Mouse (Mus musculus): ENCODE data around the gene Tmem220.

Tmem220 gene

DNA sequence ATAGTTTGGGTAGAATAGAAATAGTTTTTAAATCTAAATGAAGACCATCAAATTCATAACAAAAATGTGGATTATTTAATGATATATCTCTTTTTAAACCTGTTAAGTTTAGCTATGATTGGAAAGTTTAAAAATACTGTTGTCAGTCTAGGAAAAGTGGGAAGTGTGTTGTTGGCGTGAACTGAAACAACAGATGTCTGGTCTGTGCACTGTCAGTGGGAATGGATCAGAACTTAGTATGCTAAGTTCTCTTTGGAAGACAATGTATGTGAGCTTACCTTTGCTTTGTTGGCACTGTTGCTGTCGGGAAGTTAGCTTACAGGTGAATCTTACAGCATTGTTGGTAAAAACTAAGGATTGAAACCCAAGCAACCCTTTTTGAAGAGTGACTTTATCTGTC, 36.4 kb downstream of the Tmem220 start:
- no peak for DNase-seq (ENCODE audit: low spot score)

DNA sequence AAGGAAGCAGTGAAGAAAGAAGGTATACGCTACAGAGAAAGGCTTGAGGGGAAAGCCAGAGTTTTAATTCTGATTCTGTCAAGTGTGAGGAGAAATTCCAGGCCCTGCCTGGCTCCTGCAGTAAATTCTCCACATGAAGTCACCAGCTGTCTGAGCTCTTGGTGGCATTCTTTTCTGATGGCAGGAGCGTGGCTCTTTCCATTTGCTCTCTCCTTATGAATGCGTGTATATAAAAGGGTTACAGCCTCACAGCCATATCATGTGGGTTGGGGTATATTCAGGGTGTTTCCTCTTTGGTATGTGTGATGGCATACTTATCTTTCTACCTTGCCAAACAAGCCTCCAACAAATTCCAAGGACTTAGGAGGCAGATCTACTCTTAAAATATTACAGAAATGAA, 37.8 kb downstream of the Tmem220 start:
- DNase-seq (ENCODE audit: low spot score): no peak

DNA sequence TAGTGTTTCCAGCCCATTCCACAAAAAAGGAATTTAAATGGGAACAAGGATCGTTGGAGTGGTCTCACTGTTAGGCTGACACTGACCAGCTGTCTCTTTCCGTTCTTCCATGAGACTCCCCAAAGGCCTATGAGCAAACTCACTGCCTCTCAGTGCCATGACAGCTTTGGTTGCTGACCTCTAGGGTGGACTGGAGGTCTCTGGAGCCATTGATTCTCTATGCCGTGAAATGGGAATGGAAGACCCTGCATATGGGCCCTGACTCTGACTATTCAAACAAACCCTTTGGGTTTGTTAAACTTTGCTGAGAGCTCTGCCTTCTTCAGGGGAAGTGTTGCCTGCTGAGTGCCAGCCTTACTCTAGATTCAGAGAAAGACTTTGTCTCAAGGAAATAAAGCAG, 42.8 kb downstream of the Tmem220 start:
- DNase-seq (ENCODE audit: low spot score): no peak

DNA sequence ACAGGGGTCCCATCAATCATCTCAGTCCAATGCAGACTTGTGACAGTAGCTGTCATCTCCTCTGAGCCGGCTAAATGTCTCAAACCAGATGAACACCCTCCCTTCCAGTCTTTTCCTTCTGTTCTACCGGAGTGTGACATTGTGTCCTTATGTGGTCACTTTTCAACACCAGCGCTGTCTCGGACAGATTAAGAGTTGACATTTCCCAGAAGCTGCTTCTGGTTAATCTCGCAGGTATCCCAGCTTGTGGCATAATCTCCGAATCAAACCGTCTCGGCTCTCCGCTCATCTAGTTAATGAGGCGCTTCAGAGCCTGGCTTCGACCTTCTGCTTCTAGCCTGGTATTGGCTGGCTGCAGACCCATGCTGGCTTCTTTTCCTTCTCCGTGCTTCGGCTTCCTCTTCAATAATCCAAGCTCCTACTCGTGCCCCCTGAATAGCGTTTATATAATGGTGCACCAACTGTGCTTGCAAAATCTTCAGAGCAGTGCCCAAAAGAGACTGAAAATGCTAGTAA, 47.7 kb downstream of the Tmem220 start:
- no peak for DNase-seq (ENCODE audit: low spot score)

DNA sequence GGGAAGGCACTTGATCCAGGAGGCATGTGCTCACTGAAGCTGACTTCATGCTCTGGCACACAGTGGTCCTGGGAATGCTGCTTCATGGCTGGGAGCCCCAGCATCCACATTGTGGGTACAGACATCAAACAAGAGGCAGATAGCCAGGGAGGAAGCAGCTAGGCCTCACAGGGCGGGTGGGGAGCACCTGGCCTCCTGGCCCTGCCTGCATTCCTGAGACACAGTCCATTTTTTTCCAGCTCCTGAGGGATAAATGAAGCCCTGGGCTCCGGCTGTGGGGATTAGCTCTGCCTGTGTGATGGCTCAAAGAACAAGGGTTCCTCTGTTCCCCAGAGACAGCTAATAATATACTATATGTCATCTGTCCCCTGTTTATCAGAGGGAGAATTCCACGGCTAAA, 50.1 kb downstream of the Tmem220 start:
- no peak for DNase-seq (ENCODE audit: low spot score)

GRCm38 (mm10) chr11:67076781-67077180, 51.8 kb downstream of the Tmem220 start:
- DNase-seq (ENCODE audit: low spot score): no peak

DNA sequence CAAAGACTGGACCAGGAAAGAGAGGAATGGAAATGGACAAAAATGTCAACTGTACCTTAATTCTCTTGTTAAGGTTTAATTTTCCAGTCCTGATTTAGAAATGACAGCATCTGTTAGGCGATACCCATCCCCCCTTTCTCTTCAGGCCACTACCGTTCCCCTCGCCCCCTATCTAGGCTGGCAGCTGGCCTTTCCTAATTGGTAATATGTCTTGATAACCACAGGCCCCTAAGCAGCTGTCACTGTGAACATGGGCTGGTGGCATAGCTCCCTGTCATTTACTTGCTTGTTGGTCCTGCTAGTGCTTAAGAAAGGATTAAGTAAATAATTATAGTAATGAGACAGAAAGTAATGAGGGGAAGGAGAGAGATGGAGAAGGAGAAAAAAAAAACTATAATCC, 52.5 kb downstream of the Tmem220 start:
- no peak for DNase-seq (ENCODE audit: low spot score)

- no peak for DNase-seq (ENCODE audit: low spot score)
These were observed 53.0 kb downstream of the Tmem220 start, which contains the start of gene Myh3 for GRCm38 (mm10) chr11:67078000-67078399. Gene Myh3, plus strand, starts transcription at chr11:67078300.

- DNase-seq (ENCODE audit: low spot score): no peak
These were observed 53.9 kb downstream of the Tmem220 start for GRCm38 (mm10) chr11:67078888-67079287.

DNA sequence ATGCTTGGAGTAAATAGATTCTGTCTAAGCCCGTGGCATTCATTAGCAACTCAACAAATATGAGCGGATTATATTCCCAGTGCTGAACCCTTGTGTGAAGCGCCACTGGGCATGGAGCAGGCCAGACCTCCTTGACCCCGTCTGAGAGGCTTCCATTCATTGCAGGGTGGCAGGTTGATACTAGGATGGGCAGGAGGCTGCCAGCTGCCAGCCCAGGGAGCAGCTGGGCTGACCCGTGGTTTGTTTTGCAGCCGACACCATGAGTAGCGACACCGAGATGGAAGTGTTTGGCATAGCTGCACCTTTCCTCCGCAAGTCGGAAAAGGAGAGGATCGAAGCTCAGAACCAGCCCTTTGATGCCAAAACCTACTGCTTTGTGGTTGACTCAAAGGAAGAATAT, 54.8 kb downstream of the Tmem220 start:
- no peak for DNase-seq (ENCODE audit: low spot score)

DNA sequence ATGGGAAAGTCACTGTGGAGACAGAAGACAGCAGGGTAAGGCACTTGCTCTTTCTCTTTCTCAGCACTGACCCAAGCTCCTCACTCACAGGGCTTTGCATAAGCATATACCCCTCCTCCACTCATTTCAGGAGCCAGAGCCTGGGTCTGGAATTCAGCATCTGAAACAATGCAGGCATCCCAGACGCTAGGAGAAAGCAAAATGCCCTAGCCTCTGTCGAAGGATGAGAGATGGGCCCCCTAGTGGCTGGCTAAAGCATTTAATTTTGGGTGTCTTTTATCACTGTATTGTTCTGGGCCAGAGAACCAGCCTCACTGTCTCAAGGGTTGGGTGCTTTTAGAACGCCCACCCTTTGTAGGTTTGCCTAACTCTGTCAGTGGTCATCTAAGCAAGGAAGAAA, 55.2 kb downstream of the Tmem220 start:
- peak; percentile 21 for DNase-seq (ENCODE audit: low spot score)

DNA sequence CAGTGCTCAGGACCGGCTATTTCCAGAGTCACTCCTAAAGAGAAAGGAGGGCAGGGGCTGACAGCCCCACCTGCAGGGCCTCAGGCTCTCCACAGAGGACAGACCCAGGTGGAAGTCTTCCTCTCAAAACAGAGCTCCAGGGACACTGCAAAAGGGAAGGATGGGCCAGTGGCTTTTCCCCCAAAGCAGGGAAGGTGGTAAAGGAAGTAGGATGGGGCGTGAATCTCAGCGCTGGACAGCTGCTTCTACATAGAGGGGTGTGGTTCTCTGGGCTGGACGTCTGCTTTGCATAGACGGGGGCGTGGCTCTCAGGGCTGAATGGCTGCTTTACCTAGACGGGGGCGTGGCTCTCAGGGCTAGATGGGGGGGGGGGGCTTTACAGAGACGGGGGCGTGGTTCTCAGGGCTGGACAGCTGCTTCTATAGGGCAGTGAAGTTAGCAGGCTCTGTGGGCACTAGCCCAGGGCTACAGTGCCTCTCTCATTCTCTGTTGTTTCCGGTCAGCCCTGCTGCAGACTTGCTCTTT, 56.2 kb downstream of the Tmem220 start:
- DNase-seq (ENCODE audit: low spot score): no peak

- DNase-seq (ENCODE audit: low spot score): no peak
These were observed 57.2 kb downstream of the Tmem220 start for GRCm38 (mm10) chr11:67082188-67082587.

DNA sequence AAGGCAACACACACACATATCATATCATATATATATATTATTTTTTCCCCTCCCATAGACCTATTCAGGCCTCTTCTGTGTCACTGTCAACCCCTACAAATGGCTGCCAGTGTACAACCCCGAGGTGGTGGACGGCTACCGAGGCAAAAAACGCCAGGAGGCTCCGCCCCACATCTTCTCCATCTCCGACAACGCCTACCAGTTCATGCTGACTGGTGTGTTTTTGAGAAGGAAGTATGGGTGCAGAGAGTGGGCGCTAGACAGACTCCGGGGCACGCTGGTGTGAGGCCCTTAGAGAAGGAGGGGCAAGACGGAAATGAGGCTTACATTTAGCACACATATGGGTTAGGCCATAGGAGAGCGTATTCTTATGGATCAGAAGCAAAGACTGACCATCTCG, 57.8 kb downstream of the Tmem220 start:
- no peak for DNase-seq (ENCODE audit: low spot score)

- DNase-seq (ENCODE audit: low spot score): no peak
These were observed 58.3 kb downstream of the Tmem220 start for GRCm38 (mm10) chr11:67083239-67083638.

DNA sequence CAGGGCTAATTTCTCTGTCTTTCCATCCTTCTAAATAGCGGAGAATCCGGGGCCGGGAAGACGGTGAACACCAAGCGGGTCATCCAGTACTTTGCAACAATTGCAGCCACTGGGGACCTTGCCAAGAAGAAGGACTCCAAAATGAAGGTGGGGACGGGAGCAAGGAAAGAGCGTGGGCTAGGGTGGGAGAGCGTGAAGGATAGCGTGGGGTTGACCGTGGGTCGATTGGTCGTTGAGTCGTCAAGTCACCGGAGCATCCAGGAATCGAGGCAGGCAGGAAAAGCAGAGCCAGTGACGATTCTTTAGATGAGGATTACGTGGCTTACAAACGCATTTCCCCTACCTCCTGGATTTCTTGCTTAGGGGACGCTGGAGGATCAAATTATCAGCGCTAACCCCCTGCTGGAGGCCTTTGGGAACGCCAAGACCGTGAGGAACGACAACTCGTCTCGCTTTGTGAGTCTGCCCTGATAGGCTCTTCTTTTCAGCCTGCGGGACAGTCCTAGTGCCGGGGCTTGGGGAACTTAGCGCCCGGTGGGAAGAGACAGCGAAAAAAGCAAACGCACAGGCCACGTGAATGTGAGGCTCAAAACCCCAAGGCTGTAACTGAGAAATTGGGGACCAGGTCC, 58.9 kb downstream of the Tmem220 start:
- DNase-seq (ENCODE audit: low spot score): no peak

Measured in c-Kit-positive CD71-positive TER-119-positive erythroid progenitor cells, embryonic 14.5 days (primary cell).